ENCODE assay signal across 18 mouse cellular contexts in the genomic region with DNA sequence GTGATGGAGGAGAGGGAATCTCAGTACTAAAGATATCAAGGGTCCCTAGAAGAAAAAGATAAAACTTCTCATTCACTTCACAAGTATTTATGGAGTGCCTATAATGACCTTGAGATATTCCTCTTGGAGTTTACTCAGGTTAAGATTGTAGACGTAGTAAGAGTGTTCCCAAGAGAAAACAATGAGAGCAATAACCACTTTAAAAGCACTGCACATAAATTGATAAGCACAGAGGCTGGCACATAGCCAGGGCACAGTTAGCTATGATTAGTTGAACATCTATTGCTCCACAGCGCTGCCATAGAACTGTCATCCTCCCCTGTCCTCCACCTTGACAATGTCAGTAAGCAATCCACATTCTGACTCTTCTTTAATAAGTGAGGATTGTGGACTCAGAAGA.
DNase-seq lines count a peak whose midpoint lies in the region; ATAC-seq and TF ChIP-seq lines count a peak whose summit lies in the region.
"Had no signal": no experiment of that assay in that cellular context is flagged by ENCODE, and none has a peak within 500 bp of the region (broad histone marks: within the 10 kb centered on the region; RNA-seq: fewer than 3 reads in every experiment).

No protein-coding gene starts in this region.

- H3K9me3 ChIP-seq in intestine, embryonic 15.5 days: no peaks in the 10 kb centered on the region
- H3K9me3 ChIP-seq in intestine, postnatal 0 days (ENCODE audit: control insufficient read depth): no peaks in the 10 kb centered on the region
- H3K9me3 ChIP-seq: embryonic facial prominence, embryonic 13.5 days; forebrain, embryonic 13.5 days; limb, embryonic 12.5 days; midbrain, embryonic 13.5 days; neural tube, embryonic 12.5 days had no signal

- no peak overlapping the region for H3K27ac ChIP-seq in intestine, embryonic 15.5 days
- no peak overlapping the region for H3K27ac ChIP-seq in intestine, postnatal 0 days (ENCODE audit: low read depth, low read length)
- H3K27ac ChIP-seq: embryonic facial prominence, embryonic 13.5 days; forebrain, embryonic 13.5 days; limb, embryonic 12.5 days; midbrain, embryonic 13.5 days; neural tube, embryonic 12.5 days had no signal

- no peak overlapping the region for H3K4me3 ChIP-seq in intestine, embryonic 15.5 days (replicated peaks)
- no peak overlapping the region for H3K4me3 ChIP-seq in intestine, postnatal 0 days (ENCODE audit: low read depth, low read length)
- H3K4me3 ChIP-seq: embryonic facial prominence, embryonic 13.5 days; erythroblast, embryonic 14.5 days; forebrain, embryonic 13.5 days; limb, embryonic 12.5 days; midbrain, embryonic 13.5 days; neural tube, embryonic 12.5 days had no signal

- no peak for TF ChIP-seq CTCF in intestine, postnatal 0 days (IDR thresholded peaks at IDR 0.05; ENCODE audit: low read depth)

- ATAC-seq in intestine, embryonic 15.5 days: peak; percentile 77
- ATAC-seq in intestine, postnatal 0 days: no peak
- ATAC-seq: liver, postnatal 0 days had no signal

- no peaks in the 10 kb centered on the region for H3K27me3 ChIP-seq in intestine, embryonic 15.5 days (replicated peaks)
- no peaks in the 10 kb centered on the region for H3K27me3 ChIP-seq in intestine, postnatal 0 days (replicated peaks; ENCODE audit: control insufficient read depth, insufficient read depth, low read length)
- H3K27me3 ChIP-seq: forebrain, embryonic 13.5 days; neural tube, embryonic 12.5 days had no signal

- peaks cover 26% of the 10 kb centered on the region for H3K4me1 ChIP-seq in intestine, embryonic 15.5 days (replicated peaks)
- H3K4me1 ChIP-seq in intestine, postnatal 0 days (replicated peaks; ENCODE audit: control insufficient read depth, insufficient read depth, low read length): peaks cover 10% of the 10 kb centered on the region

- no peak overlapping the region for H3K4me2 ChIP-seq in intestine, embryonic 15.5 days (replicated peaks)
- H3K4me2 ChIP-seq in intestine, postnatal 0 days (replicated peaks; ENCODE audit: low read depth): no peak overlapping the region
- H3K4me2 ChIP-seq: heart, embryonic 11.5 days; limb, embryonic 12.5 days; liver, embryonic 11.5 days; neural tube, embryonic 12.5 days had no signal

- no peak overlapping the region for H3K9ac ChIP-seq in intestine, embryonic 15.5 days
- H3K9ac ChIP-seq in intestine, postnatal 0 days (ENCODE audit: low read depth, low read length): no peak overlapping the region
- H3K9ac ChIP-seq: embryonic facial prominence, embryonic 13.5 days; limb, embryonic 12.5 days; liver, postnatal 0 days; midbrain, embryonic 13.5 days; neural tube, embryonic 12.5 days had no signal

- WGBS in intestine, embryonic 15.5 days: 37% methylated on average over 2 of the region's 2 CpGs
- 30% methylated on average over 2 of the region's 2 CpGs for WGBS in intestine, postnatal 0 days

- DNase-seq in cerebellum, adult 9-10 months: peak; percentile 25
- DNase-seq in cerebellum, adult 9-11 months: no peak
- peak; percentile 38 for DNase-seq in lung, postnatal 14 days
- DNase-seq in lung, postnatal 4 days: no peak
- DNase-seq in Muller cell, postnatal 12 days (ENCODE audit: inconsistent ontology term): peak; percentile 14
- DNase-seq in ovary, postnatal 14 days (ENCODE audit: low spot score): no peak
- DNase-seq: embryo, embryonic 11 days; liver, postnatal 0 days had no signal

- H3K36me3 ChIP-seq in intestine, embryonic 15.5 days: no peaks in the 10 kb centered on the region
- H3K36me3 ChIP-seq in intestine, postnatal 0 days (ENCODE audit: control insufficient read depth, insufficient read depth): no peaks in the 10 kb centered on the region
- H3K36me3 ChIP-seq: embryonic facial prominence, embryonic 13.5 days; limb, embryonic 12.5 days; midbrain, embryonic 13.5 days; neural tube, embryonic 12.5 days had no signal

Comparison
In these comparisons a context has a peak if more than half of its experiments do, and no peak if none do; other contexts are left out.
1. DNase-seq: peak in cerebellum, adult 9-10 months (single experiment), lung, postnatal 14 days (single experiment) and Muller cell, postnatal 12 days (single experiment); none in cerebellum, adult 9-11 months (single experiment), lung, postnatal 4 days (0 of 2) and ovary, postnatal 14 days (single experiment).